ENCODE assay signal across 8 mouse cellular contexts in the genomic region with DNA sequence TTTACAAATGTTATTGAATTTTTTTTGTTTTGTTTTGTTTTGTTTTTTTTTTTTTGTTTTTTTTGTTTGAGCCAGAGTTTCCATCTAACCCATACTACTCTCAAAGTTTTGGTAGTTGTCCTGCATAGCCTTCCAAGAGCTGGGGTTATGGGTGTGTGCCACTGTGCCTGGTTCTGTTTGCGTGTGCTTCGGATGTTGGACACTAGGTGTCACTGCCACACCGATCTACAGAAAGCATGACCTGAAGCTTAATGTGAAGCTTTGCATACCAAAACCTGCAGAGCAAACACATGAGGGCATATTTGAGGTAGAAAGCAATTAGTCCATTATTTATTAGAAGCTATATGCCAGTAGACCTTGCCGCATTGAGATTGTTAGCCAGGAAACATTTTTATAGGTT. TPM values are rescaled to one million over a fixed set of nuclear protein-coding genes. Genes with fewer than 3 reads are reported as not detected.
DNase-seq lines count a peak whose midpoint lies in the region; ATAC-seq and TF ChIP-seq lines count a peak whose summit lies in the region.

No protein-coding gene starts in this region.

- ATAC-seq in intestine, postnatal 0 days: no peak
- ATAC-seq in intestine, embryonic 16.5 days: no peak
- 0 out of 2 replicates have a peak, but pooled peaks have one; percentile 36 for ATAC-seq in forebrain, embryonic 12.5 days (ENCODE audit: low FRiP score)
- peak; percentile 91 for ATAC-seq in megakaryocyte-erythroid progenitor cell, adult 5-6 weeks (replicated peaks; ENCODE audit: low FRiP score, low TSS enrichment, poor library complexity, severe bottlenecking)

- peak; percentile 51 for DNase-seq in c-Kit-positive CD71-negative TER-119-negative erythroid progenitor cells, embryonic 14.5 days (ENCODE audit: low read depth)
- DNase-seq in heart, postnatal 36 days: peak; percentile 72 to 74
- DNase-seq in left cerebral cortex, adult 18-20 months (ENCODE audit: low spot score in 2 of 2): peak; percentile 67 to 70
- DNase-seq in spleen, postnatal 36 days (ENCODE audit: low spot score in 2 of 2): peak; percentile 26 to 57

- H3K27ac ChIP-seq in intestine, postnatal 0 days (ENCODE audit: low read depth, low read length): no peak overlapping the region
- no peak overlapping the region for H3K27ac ChIP-seq in intestine, embryonic 16.5 days (ENCODE audit: low read length)
- H3K27ac ChIP-seq in forebrain, embryonic 12.5 days: no peak overlapping the region

- TF ChIP-seq CTCF in intestine, postnatal 0 days (IDR thresholded peaks at IDR 0.05; ENCODE audit: low read depth): peak; percentile 91

- no peaks in the 10 kb centered on the region for H3K27me3 ChIP-seq in intestine, postnatal 0 days (replicated peaks; ENCODE audit: control insufficient read depth, insufficient read depth, low read length)
- H3K27me3 ChIP-seq in intestine, embryonic 16.5 days (replicated peaks; ENCODE audit: control insufficient read depth, insufficient read depth, low read length): no peaks in the 10 kb centered on the region
- no peaks in the 10 kb centered on the region for H3K27me3 ChIP-seq in forebrain, embryonic 12.5 days

- H3K9me3 ChIP-seq in intestine, postnatal 0 days (ENCODE audit: control insufficient read depth): no peaks in the 10 kb centered on the region
- H3K9me3 ChIP-seq in intestine, embryonic 16.5 days (ENCODE audit: control insufficient read depth, low read length): no peaks in the 10 kb centered on the region
- no peaks in the 10 kb centered on the region for H3K9me3 ChIP-seq in forebrain, embryonic 12.5 days

- no peak overlapping the region for H3K4me2 ChIP-seq in intestine, postnatal 0 days (replicated peaks; ENCODE audit: low read depth)
- H3K4me2 ChIP-seq in intestine, embryonic 16.5 days (ENCODE audit: low read depth, low read length): no peak overlapping the region
- H3K4me2 ChIP-seq in forebrain, embryonic 12.5 days: no peak overlapping the region

- H3K4me1 ChIP-seq in intestine, postnatal 0 days (replicated peaks; ENCODE audit: control insufficient read depth, insufficient read depth, low read length): no peaks in the 10 kb centered on the region
- H3K4me1 ChIP-seq in intestine, embryonic 16.5 days (ENCODE audit: control insufficient read depth, insufficient read depth, low read length): no peaks in the 10 kb centered on the region
- no peaks in the 10 kb centered on the region; the same call in 1 of the 2 replicates for H3K4me1 ChIP-seq in forebrain, embryonic 12.5 days

- no peak overlapping the region for H3K9ac ChIP-seq in intestine, postnatal 0 days (ENCODE audit: low read depth, low read length)
- H3K9ac ChIP-seq in intestine, embryonic 16.5 days (ENCODE audit: low read depth, low read length): no peak overlapping the region
- no peak overlapping the region for H3K9ac ChIP-seq in forebrain, embryonic 12.5 days

- WGBS in intestine, postnatal 0 days: 6% methylated on average over 4 of the region's 4 CpGs
- 12% methylated on average over 4 of the region's 4 CpGs for WGBS in intestine, embryonic 16.5 days
- WGBS in forebrain, embryonic 12.5 days: 25% methylated on average over 4 of the region's 4 CpGs

- H3K36me3 ChIP-seq in intestine, postnatal 0 days (ENCODE audit: control insufficient read depth, insufficient read depth): no peaks in the 10 kb centered on the region
- H3K36me3 ChIP-seq in intestine, embryonic 16.5 days (ENCODE audit: control insufficient read depth, insufficient read depth, low read length): no peaks in the 10 kb centered on the region
- H3K36me3 ChIP-seq in forebrain, embryonic 12.5 days (replicated peaks): no peaks in the 10 kb centered on the region

- no peak overlapping the region for H3K4me3 ChIP-seq in intestine, postnatal 0 days (ENCODE audit: low read depth, low read length)
- H3K4me3 ChIP-seq in intestine, embryonic 16.5 days (ENCODE audit: low read length): no peak overlapping the region
- H3K4me3 ChIP-seq in forebrain, embryonic 12.5 days (replicated peaks): no peak overlapping the region

- intact Hi-C loops in heart, postnatal 36 days (cut with DNase I): loop anchor here (2.0 to 10.0 kb wide), 5 partner anchors 81 to 793 kb away; no protein-coding TSS in a partner anchor

RNA-seq across cellular contexts. Expression of a gene that starts 29.1 kb away (rescaled TPM):
- polyA plus RNA-seq in intestine, postnatal 0 days (2015; fragmentation: Nextera tagmentation; extraction: Ambion mirVana): 17.2 and 17.5 TPM in 2 replicates
- polyA plus RNA-seq in intestine, embryonic 16.5 days (2015; fragmentation: Nextera tagmentation; extraction: Ambion mirVana): 15.4 and 20.2 TPM in 2 replicates
- polyA plus RNA-seq in forebrain, embryonic 12.5 days (2016; fragmentation: Nextera tagmentation; extraction: Ambion mirVana): 19.1 and 20.4 TPM in 2 replicates
- 10 to 100 TPM; 35.8 to 48.8 TPM for total RNA-seq in heart, postnatal 36 days (2021)
- 10 to 100 TPM; 73.4 to 75.9 TPM for total RNA-seq in left cerebral cortex, adult 18-20 months (2021)
- total RNA-seq in megakaryocyte-erythroid progenitor cell, adult 5-6 weeks (2014; fragmentation: Nextera tagmentation): 59.0 and 64.0 TPM in 2 replicates
- total RNA-seq in megakaryocyte-erythroid progenitor cell, adult 5-6 weeks (2017): 22.6 and 23.7 TPM in 2 replicates

Comparison
In these comparisons a context has a peak if more than half of its experiments do, and no peak if none do; other contexts are left out.
1. ATAC-seq: peak in forebrain, embryonic 12.5 days (single experiment) and megakaryocyte-erythroid progenitor cell, adult 5-6 weeks (single experiment); none in intestine, postnatal 0 days (single experiment) and intestine, embryonic 16.5 days (single experiment).
2. Peak in every context shown above with its lines, with median percentiles within 50 percentile points of each other: DNase-seq.